Mouse (Mus musculus) G1E (cell line): Measurements from ENCODE around the gene Rac2. TPM values are rescaled to one million over a fixed set of nuclear protein-coding genes. Genes with fewer than 3 reads are reported as not detected.
A peak's percentile ranks its signal among the peaks of the same experiment; 100 is the strongest.

ENCODE experiments used
- ATAC-seq: 2 replicates; pipeline ENCODE4 v1.8.0; 2016; ENCODE audit warnings: mild to moderate bottlenecking; ENCODE audit not compliant: insufficient number of reproducible peaks, poor library complexity, low FRiP score, severe bottlenecking; ENCODE audit errors: extremely low read depth
- DNase-seq: peaks from one replicate; pipeline ENCODE4 v3.0.0; 2012; ENCODE audit warnings: low spot score
- H3K27me3 ChIP-seq: 2 replicates; pipeline ENCODE4 v1.6.1; 2012; ENCODE audit warnings: mild to moderate bottlenecking, low read length, inconsistent platforms; ENCODE audit not compliant: insufficient read depth
- H3K36me3 ChIP-seq: replicated peaks from 2 replicates; pipeline ENCODE3; 2012; ENCODE audit warnings: mild to moderate bottlenecking, inconsistent platforms
- H3K4me1 ChIP-seq: 2 replicates; pipeline ENCODE4 v1.6.1; 2012; ENCODE audit warnings: low read depth, low read length, inconsistent platforms, mixed read lengths; ENCODE audit not compliant: insufficient read depth
- H3K4me3 ChIP-seq: 2 replicates; pipeline ENCODE4 v1.5.1; 2012; ENCODE audit warnings: low read depth, mild to moderate bottlenecking, inconsistent platforms, low read length, moderate library complexity, mixed read lengths
- H3K9me3 ChIP-seq: replicated peaks from 2 replicates; pipeline ENCODE4 v1.6.1; 2012; ENCODE audit warnings: inconsistent platforms
- CTCF ChIP-seq: IDR thresholded peaks from 2 replicates; pipeline ENCODE4 v1.5.1; 2012; ENCODE audit warnings: low read depth, low read length, inconsistent platforms, mixed read lengths
- GATA1 ChIP-seq: IDR thresholded peaks from 2 replicates; pipeline ENCODE4 v1.6.1; 2012; ENCODE audit warnings: borderline replicate concordance, low read length, inconsistent platforms, mixed read lengths
- GATA2 ChIP-seq: IDR thresholded peaks from 2 replicates; pipeline ENCODE4 v1.6.1; 2012; ENCODE audit warnings: low read depth, low read length, inconsistent platforms, borderline replicate concordance
- POLR2AphosphoS5 ChIP-seq: IDR thresholded peaks from 2 replicates; pipeline ENCODE4 v1.6.1; 2012; ENCODE audit warnings: low read depth, low read length, inconsistent platforms; ENCODE audit not compliant: insufficient replicate concordance
- TAL1 ChIP-seq: conservative IDR thresholded peaks from 2 replicates; pipeline ENCODE4 v1.6.1; 2012; ENCODE audit warnings: low read depth, low read length, inconsistent platforms, mixed read lengths
- polyA plus RNA-seq: library from polyadenylated mRNA; stranded (reverse); fragments of >175 nt; gene quantifications from 2 replicates; pipeline ENCODE4 v1.2.3, GENCODE M21; 2012
- total RNA-seq, 2 experiments: library from RNA; stranded (forward) in 1 of 2; stranded (reverse) in 1 of 2; fragments of 200-1000 nt in 1 of 2; fragments of >200 nt in 1 of 2; fragmentation: Nextera tagmentation in 1 of 2; gene quantifications; 2 replicates each; pipeline ENCODE4 v1.2.3; 2014 to 2017

Gene Rac2
- total and polyA plus RNA-seq, 3 experiments = 647 to 981 (median 736) TPM

GRCm38 (mm10) chr15:78564764-78565435, 7.7 kb downstream of the Rac2 start:
- Histone ChIP-seq H3K4me3 (peak overlapping the region; percentile 63; the same call in 1 of the 2 replicates), H3K9me3 (no peaks in the 10 kb centered on the region), H3K36me3 (peaks cover 97% of the 10 kb centered on the region), H3K27me3 (no peaks in the 10 kb centered on the region), H3K4me1 (peaks cover 97% of the 10 kb centered on the region)
- TF ChIP-seq GATA1 (no peak), CTCF (no peak), GATA2 (no peak), TAL1 (peak; percentile 57; the same call in 1 of the 2 replicates)
- peak; percentile 68 for DNase-seq
- peak; percentile 68 for ATAC-seq

GRCm38 (mm10) chr15:78563937-78564336, 8.6 kb downstream of the Rac2 start:
- DNase-seq (peak; percentile 88), ATAC-seq (peak; percentile 50; the same call in 1 of the 2 replicates)
- Histone ChIP-seq H3K4me3 (peak overlapping the region; percentile 63; the same call in 1 of the 2 replicates), H3K9me3 (no peaks in the 10 kb centered on the region), H3K27me3 (no peaks in the 10 kb centered on the region), H3K4me1 (peaks cover 96% of the 10 kb centered on the region), H3K36me3 (peaks cover 91% of the 10 kb centered on the region)
- TF ChIP-seq TAL1 (no peak), GATA2 (no peak), CTCF (no peak), GATA1 (no peak), POLR2AphosphoS5 (no peak)

GRCm38 (mm10) chr15:78563344-78563743, 9.2 kb downstream of the Rac2 start:
- peak overlapping the region; percentile 46; the same call in 1 of the 2 replicates for H3K4me3 ChIP-seq
- ATAC-seq = no peak
- peaks cover 85% of the 10 kb centered on the region for H3K36me3 ChIP-seq
- H3K27me3 ChIP-seq = peaks cover 4% of the 10 kb centered on the region
- DNase-seq = no peak
- peaks cover 94% of the 10 kb centered on the region for H3K4me1 ChIP-seq
- no peaks in the 10 kb centered on the region for H3K9me3 ChIP-seq
- no peak for TF ChIP-seq GATA1
- TF ChIP-seq POLR2AphosphoS5 = peak; percentile 76; the same call in 1 of the 2 replicates

GRCm38 (mm10) chr15:78559141-78559979, 13.2 kb downstream of the Rac2 start:
- peaks cover 46% of the 10 kb centered on the region for H3K36me3 ChIP-seq
- no peaks in the 10 kb centered on the region for H3K9me3 ChIP-seq
- peaks cover 35% of the 10 kb centered on the region for H3K27me3 ChIP-seq
- TF ChIP-seq GATA2 (no peak), CTCF (no peak), POLR2AphosphoS5 (no peak), GATA1 (no peak), TAL1 (no peak)
- ATAC-seq = no peak
- no peak for DNase-seq
- peaks cover 73% of the 10 kb centered on the region for H3K4me1 ChIP-seq
- H3K4me3 ChIP-seq = no peak overlapping the region

GRCm38 (mm10) chr15:78557693-78558535, 14.7 kb downstream of the Rac2 start:
- H3K27me3 ChIP-seq = peaks cover 43% of the 10 kb centered on the region
- ATAC-seq = no peak
- H3K9me3 ChIP-seq = no peaks in the 10 kb centered on the region
- H3K4me1 ChIP-seq = peaks cover 58% of the 10 kb centered on the region
- no peak overlapping the region for H3K4me3 ChIP-seq
- no peak for DNase-seq
- no peak for TF ChIP-seq GATA2
- TF ChIP-seq POLR2AphosphoS5 = peak; percentile 75; the same call in 1 of the 2 replicates
- H3K36me3 ChIP-seq = peaks cover 31% of the 10 kb centered on the region
